Mouse (Mus musculus): ENCODE measurements around the gene Zg16.
"Not testable (repeated sequence)": the region's sequence is repeated elsewhere in the genome, so short reads cannot be mapped to it uniquely, and the experiment has no call there.

The Zg16 gene

DNA sequence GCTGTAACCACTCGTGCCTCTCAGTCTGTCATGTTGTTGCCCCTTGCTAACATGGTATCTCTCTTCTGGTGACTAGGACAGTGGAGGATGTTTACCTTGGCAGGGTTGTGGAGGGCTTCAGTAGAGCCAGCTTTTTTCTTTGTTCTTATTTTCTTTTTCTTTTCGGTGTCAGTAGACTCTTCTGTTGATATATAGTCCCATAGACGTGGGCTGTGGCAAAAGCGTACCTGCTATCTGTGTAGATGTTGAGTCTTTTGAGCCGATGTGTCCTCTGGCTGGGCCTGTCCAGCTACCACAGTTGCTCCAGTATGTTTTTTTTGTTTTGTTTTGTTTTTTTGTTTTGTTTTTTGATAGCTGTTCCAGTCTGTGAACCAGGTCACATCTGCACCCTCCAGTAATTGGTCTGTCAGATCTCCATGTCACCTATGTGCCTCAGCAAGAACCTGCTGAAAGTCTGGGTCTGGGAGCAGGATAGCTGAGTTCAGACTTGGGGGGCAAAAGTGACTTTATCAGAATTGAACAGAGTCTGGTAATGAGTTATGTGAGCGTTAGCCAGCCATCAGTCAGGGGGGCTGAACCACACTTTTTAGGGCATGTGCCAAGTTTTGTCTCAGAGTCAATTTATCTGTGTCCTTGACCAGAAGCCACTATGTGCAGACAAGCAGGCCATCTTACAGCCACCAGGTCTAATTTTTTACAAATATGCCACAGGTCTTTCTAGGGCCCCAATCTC is at the start of gene Zg16:
TSS of gene Zg16 (minus strand) at position 51 of the 733 bp plus-strand sequence.
- not testable (repeated sequence) for DNase-seq

DNA sequence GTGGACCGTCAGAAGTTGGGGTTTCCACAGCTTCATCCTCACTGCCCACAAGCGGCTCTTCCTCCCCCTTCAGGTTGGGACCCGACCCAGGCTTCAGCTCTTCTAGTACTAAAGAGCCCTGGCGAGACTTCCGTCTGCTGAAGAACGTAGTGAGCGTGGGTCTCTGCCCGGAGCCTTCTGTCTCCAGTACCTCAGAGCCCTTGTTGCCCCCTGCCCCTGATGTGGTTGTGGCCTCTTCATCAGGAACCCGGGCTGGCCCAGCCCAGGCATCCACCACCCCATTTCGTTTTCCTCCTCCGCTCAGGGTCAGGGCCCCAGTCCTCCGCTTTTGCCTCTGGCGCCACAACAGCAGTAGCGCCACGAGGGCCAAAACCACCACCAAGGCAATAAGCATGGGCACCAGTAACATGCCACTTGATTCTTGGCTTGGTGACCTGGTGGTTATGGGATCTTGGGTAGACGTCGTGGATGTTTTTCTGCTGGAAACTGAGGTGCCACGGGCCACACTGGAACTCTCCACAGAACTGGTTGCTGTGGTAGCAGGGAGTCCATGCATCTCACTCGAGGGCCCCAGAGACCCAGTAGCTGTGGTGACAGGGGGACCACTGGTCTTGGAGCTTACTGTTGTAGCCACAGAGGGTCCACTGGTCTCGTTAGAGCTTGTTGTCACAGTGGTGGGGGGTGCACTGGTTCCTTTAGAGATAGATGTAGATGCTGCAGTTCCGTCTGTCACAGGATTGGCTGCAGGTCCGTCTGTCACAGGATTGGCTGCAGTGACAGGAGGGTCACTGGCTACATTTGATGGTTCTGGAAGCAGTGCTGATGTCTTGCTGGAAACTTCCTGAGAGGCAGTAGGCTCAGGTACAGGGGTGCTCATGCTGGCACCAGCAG is 49.3 kb upstream of the Zg16 start:
- DNase-seq: no peak

DNA sequence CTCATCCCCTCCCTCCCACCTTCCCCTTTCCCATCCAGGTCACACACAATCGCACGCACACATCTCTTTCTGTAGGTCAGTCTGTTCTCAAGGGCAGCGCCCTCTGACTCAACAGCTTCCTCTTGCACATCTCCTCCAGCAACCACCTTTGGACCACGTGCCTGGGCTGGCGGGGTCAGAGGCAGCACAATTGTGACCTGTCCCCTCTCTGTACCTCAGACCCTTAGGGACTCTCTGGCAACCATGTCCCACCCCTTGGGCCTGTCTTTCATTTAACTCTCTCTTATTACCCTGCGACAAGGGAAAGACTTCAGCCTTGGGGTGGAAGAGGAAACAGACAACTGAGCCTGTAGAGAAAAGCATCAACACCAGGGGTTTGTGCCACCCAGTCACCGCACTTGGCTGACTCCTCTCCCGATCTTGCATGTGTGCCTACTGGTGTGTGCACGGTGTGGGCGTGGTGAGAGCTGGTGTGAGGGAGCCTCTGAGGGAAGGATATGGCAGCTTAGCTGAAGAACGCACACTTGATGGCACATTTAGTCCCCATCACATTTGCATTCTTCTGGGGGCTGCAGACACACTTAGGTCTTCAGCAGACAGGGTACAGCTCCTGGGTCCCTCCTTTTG is 47.8 kb upstream of the Zg16 start:
- DNase-seq: peak; percentile 44

DNA sequence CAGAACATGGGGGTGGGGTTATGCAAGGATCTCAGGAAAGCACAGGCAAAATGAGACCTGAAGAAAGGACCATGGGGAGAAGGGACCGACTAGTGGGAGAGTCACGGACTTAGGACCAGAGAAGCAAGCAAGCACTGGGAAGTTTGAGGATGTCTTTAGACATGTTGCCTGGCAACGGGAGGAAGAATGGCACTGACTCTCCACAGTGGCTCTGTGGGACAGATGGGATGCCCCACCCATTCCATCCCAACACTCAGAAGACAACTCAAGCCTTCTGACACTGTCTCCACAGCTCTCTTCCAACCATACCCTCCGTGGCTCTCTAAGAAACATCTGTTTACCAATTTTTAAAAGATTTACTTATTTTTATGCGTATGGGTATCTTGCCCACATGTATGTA is 46.0 kb upstream of the Zg16 start:
- DNase-seq: no peak

DNA sequence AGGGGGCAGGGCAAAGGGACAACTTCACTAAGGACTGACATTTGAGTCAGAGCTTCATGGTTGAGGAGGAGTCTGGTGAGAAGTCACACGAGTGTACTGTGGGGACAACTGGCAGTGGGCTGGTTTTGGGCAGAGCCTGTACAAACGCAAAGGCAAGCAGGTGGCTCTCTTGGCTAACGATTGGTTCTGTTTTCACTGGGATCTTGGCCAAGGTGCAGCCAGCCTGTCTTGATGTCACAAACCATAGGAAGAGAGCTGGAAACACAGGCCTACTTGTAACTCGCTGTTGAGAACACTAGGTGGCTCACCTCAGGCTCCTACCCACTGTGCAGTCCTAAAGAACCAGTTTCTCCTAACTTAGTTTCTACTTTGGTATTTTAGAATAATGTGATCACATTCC is 42.5 kb upstream of the Zg16 start:
- peak; percentile 56 for DNase-seq

DNA sequence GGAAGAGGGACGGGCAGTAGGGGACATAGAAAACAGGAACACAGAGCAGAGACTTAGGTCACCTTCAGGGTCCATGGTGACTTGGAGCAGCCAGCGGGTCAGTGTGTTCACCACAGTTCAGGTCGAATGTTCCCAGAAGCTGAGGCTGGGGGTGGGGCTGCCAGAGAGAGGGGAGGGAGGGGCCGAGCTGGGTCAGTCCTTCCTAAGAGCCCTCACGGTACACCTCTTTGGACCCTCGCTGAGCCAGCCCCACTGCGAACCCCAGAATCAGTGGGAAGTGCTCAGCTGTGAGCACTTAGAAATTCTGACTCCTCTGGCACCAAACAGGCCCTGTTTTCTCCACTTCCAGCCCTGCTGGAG is 34.8 kb upstream of the Zg16 start, which contains the start of gene Qprt:
TSS of gene Qprt (minus strand) at position 316 of the 360 bp plus-strand sequence.
- no peak for DNase-seq

DNA sequence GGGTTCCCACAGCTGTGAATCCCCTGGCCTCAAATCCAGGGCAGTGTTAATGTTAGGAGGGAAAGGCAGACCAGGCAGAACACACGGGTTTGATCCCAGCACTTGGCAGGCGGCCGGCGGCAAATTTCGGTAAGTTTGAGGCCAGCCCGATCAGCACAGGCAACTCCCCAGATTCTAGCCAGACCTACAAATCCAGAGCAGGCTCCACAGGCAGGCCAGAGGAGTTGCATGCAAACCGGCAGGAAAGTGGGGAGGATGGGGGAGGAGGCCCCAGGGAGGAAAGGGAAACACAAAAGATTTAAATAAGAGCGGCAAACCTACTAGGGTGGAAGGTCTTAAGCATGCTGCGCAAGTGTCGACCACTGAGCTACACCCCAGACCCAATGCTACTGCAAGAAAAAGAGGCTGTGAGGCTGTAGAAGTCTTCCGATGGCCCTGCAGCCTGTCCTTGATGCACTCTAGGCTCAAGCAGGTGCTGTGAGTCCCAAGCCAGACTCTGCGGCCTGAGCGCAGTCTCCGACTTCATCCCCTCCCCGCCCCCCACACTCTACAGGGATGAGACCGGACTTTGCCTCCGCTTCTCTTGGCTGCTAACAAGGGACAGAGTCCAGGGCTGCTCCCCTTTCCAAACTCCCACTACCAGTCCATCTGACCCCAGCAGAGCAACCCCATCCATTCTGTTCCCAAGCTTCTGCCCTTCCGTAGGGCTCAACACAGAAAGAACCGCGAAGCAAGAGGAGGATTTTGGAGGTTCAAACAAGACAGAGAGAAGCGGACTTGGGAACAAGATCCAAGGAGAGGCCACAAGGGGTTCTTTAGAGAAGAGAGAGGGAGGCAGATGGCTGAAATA is 34.2 kb upstream of the Zg16 start:
- no peak for DNase-seq

DNA sequence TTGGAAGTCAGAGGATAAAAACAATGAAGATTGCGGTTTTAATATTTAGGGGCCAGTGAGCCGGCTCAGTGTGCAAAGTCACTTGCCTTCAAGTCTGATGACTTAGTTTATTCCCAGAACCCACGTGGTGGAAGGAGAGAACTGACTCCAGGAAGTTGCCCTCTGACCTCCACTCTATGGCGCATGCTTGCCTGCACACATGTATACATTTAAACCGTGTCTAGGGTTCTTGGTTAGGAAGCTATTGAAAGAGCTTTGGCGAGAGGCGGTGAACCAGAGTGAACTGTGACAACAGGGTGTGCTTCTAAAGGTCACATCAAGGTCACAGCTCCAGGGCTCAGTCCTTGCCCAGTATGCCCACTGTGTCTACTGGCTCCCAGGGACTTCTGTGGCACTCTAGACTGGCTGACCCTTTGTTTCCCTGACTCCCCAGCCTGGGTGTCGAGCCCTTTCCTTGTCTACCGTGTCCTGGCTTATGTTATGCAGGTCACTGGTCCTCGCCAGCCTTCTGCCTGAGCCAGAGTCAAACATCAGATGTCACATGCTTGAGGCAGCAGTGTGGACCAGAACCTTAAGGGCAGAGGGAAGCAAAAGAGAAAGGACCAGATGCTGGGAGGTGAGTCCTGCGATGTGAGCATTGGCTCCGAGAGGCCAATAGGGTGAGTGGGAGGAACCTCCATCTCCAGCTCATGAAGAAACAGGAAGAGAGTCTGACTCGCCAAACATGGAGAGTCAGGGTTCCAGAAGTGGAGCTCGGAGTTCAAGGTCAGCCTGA is 31.7 kb upstream of the Zg16 start:
- DNase-seq: no peak

DNA sequence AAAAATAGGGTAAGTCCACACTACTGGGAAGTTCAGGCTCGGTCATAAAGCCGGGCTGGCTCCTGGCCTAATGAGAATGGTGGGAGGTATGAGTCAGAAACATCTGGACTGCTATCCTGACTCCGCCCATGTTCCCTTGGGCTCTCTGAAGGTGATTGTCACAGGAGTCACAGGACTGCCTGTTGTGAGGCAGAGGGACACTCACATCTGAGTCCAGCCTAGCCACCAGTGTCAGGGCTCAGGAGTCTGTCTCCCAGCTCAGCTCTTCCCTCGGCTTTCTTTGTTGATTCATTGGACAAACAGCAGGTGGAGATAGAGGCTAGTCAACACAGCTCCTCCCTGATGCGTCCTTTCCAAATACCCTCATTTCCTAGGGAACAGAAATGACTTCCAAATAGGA is 30.8 kb upstream of the Zg16 start:
- DNase-seq: no peak

DNA sequence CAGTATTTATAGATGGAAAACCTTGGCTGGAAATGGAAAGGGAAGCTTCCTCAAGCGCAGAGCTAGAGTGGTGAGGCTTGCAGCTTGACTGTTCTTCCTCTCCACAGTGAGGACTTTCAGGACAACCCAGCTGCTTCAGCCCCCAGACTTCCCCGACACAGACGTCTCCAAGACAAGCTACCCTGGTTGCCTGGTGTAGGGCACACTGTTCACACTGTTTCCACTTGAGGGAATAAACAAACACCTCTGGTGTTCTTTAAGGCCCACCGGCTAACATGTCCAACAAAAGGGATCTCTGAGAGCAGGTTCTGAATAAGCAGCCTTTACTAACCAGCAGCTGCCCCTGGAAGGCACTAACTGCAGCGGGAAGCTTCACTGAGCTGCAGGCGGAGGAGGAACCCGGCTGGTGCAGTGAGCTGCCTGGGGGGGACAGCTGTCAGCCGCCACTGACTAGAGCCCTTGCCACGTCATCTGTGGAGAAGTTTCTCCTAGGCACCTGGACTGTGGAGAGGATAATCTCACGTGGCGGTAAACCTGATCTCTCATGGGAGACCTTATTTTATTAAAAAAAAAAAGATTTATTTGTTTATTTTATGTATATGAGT is 29.3 kb upstream of the Zg16 start:
- peak; percentile 59 for DNase-seq

DNA sequence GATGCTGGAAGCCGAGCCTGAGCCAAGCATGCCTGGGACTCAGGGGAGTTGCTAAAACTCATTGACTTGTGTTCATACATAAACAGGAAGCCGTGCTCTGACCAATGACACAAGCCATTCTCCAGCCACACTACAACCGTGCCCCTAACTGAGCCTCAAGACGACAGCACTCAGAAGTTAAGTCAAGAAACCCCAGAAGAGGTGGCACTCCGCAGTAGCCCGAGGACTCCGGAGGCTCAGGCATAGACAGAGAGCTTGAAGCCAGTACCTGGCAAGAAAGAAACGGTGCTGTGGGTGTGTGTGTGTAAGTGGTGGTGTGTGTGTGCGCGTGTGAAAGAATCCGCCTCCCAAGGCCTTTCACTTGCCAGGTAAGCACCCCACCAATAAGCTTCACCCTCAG is 27.8 kb upstream of the Zg16 start:
- no peak for DNase-seq

DNA sequence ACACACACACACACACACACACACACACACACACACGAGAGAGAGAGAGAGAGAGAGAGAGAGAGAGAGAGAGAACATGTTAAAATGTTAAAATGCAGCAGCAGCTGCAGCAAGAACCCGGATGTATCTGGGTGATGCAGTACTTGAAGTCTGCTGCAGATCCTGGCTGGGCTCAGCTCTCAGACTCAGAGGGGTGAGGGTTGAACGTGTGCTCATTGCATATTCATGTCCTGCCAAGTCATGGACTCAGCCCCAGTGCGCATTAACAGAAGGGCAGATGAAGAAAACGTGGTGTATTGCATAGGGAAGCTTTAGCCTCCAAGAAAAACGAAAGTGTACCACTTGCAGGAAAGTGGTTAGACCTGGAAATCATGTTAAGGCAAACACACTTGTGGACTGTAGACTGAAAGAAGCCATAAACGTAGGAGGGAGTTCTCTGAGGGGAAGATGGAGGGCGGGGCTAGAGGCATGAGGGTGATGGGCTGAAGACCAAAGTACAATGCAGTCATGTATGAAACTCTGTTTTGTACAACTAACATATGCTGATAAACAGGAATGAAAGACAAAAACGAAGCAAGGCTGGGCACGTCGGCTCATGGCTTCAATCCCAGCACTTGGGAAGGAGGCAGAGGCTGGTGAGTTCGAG is 26.6 kb upstream of the Zg16 start:
- no peak for DNase-seq

DNA sequence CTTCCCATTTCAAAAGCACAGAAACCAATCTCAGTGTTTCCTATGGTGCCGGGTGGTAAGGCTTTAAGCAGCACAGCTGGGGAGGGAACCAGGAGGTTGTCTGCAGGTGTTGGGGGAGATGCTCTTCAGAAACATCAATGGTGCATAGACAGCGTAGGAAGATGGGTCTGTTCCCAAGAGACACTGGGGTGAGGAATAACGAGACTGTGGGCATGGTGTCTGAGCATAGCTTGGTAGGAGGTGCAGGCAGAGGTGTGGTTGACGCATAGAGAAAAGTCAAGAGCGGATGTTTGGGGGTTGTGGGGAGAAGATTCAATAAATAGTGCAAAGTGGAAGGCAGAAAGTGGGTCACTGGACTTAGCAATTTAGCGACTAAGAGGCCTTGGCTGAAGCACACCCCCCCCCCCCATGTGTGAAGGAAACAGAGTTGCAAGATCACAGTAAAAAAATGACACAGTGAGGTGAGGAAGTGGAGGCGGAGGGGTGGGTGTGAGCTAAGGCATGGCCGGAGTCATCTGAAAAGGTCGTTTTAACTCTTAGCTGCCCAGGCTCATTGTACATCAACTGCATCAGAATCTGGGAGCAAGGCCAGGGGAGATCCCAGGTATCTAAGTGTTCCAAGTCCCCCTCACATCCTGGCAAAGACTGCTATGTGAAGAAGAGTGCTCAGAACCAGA is 25.9 kb upstream of the Zg16 start:
- no peak for DNase-seq

DNA sequence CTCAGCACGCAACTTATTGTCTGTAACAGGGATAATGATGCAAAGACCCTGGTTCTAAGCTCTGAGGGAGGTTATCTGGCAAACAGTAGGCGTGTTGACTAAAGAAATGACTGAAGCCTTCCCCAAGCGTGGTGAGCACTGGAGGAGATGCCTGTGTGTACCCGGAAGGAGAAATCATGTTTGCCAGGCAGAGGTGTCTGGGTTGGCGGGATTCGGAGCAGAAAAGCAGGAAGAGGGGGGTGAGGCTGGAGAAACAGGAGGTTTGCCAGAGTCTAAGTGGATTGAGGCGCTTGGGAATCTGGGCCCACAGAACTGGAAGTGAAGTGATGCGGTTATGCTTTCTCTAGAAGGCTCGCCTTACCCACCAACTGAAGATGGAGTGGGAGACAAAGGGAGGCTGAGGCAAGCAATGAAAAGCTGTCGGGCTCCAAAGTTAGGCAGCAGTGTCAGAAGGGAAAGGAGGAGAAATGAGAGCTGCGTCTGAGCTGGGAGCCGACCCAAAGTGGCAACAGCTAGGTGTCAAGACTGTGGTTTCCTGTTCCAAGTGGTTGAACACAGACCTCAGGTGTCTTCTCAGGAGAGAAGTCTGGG is 25.2 kb upstream of the Zg16 start:
- DNase-seq: peak; percentile 66

DNA sequence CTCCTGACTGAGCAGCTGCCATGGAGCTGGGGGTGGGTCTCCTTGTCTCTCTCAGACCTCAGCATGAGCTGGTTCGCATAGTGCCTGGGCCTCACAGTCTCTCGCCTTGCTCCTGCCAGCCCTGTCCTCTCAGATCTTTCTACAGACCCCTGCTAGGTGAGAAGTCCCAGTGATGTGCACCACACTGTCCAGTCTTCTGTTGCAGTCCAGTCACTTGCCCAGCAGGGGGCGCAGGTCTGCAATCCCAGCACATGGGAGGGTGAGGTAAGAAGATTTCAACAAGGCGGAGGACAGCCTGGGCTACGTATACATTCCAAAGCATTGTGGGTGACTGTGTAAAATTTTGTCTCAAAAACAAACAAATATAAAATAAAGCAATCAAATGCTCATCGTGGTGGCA is 24.3 kb upstream of the Zg16 start:
- DNase-seq: peak; percentile 55

DNA sequence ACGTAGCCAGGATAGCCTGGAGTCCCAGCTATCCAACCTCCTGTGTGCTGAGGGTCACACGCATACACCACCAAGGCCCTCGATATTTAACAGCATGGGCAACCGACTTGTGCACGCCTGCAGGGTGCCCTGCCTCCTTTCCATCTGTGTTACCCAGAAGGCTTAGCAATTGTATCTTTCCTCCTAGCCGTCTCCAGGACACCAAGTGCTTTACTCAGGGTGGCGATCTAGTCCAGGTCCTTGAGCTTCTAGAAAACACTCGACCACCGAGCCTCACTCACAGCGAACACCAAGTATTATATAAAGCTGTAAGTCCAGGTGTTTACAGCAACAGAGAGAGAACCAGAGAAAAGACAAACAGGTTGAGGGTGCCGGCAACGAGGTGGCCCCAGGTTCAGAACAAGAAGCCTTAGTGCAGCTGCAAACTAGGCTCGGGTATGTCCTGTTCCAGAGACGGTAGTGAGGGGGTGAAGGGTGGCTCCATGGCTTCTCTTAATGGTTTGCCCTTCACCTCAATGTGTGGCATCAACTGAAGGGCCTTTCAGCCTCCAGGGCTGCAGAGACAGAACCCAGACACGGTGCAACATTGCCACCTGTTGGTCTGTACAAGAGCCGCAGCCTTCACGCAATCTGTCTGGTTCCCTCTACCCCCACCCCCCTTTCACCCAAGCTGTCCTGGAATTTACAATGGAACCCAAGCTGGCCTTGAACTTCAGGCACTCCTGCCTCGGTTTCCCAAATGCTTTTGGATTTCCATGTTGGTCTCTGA is 23.3 kb upstream of the Zg16 start:
- peak; percentile 77 for DNase-seq

DNA sequence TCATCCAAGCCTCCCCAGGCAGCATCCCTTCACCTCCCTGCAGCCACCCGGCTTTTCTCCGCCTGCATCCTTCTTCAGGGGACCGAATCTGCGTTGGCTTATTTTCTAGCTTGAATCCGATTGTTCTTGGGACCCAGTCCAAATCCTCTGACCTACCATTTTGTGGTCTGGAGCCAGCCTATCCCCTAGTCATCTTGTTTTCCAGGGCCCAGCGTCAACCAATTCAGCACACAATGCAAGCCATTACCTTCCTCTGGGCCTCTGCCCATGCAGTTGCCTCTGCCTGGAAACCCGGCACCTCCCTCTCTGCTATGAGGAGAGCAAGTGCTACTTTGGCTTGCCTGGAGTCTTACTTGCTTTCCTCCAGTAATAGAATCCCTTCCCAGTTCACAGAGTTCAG is 18.4 kb upstream of the Zg16 start:
- DNase-seq: no peak

DNA sequence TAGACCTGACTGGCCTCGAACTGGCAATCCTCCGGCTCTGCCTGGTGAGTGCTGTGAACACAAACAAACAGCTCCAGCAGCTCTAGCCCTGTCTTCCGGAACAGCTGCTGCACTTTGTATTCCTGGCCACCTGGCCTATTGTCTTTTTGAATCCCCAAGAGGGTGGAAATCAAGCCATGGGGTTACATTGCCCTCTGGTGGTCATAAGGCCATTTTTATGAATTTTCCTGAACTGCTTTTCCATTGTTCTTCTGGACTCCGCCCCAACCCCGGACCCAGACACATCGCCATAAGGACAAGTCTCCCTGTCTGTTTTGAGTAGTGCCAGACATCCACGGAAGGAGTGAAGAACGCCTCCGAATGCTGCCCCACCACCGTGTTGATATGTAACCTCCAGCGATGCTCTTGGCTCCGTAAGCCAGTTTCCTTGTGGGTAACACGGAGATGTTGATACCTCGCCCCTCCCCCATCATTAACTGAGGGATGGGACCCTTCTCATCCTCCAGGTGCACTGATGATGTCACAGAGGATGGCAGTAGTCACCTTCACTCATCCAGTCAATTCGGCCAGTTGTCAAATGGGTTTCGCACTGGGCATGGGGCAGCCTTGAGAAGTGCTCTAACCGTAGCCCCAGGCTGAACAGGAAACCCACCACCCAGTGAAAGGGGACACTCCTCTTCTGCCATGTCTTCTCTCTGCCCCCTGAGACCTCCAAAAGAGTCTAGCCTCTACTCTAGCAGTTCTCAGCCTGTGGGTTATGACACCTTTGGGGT is 17.6 kb upstream of the Zg16 start:
- DNase-seq: peak; percentile 84
